Mouse (Mus musculus) thymus, adult 2 months (tissue): ENCODE measurements at regions not wholly inside any gene's neighbourhood (a gene's known extent, or its start where the extent isn't known, plus 50 kb on each side); places are given as distances from the start of the nearest gene placed in this dataset.

Experiments
- CTCF ChIP-seq: fragments of 200-500 bp; IDR thresholded peaks from 2 replicates; pipeline ENCODE4 v1.5.1; 2012; ENCODE audit warnings: mild to moderate bottlenecking, control low read depth, low read length, moderate library complexity, borderline replicate concordance; ENCODE audit not compliant: control insufficient read depth, poor library complexity, insufficient read depth; ENCODE audit errors: extremely low read depth
- POLR2A ChIP-seq: fragments of 200-500 bp; IDR thresholded peaks from 2 replicates; pipeline ENCODE4 v1.6.1; 2012; ENCODE audit warnings: mild to moderate bottlenecking, low read length, control low read depth, moderate library complexity; ENCODE audit not compliant: control insufficient read depth, poor library complexity, insufficient read depth; ENCODE audit errors: extremely low read depth

- TF ChIP-seq CTCF (no peak), POLR2A (no peak)
Observed at GRCm38 (mm10) chr13:60431412-60431811, 170.3 kb upstream of the Dapk1 start.
